Comparison of ENCODE assay signal across 9 mouse cellular contexts in genomic region chr15:85677855-85678254, GRCm38 (mm10). TPM values are rescaled to one million over a fixed set of nuclear protein-coding genes. Genes with fewer than 3 reads are reported as not detected.
DNase-seq lines count a peak whose midpoint lies in the region; ATAC-seq and TF ChIP-seq lines count a peak whose summit lies in the region.
"Had no signal": no experiment of that assay in that cellular context is flagged by ENCODE, and none has a peak within 500 bp of the region (broad histone marks: within the 10 kb centered on the region; RNA-seq: fewer than 3 reads in every experiment).

No protein-coding gene starts in this region.

- peak; percentile 81 to 84 for DNase-seq in heart, adult 18-20 months
- no peak for DNase-seq in Patski (ENCODE audit: low read depth, low spot score)
- peak; percentile 82 to 85 for DNase-seq in layer of hippocampus, postnatal 10 days (ENCODE audit: low spot score in 2 of 2)
- DNase-seq in thymus, postnatal 4 days, result no peak
- DNase-seq: liver, embryonic 13.5 days had no signal

- no peak overlapping the region for H3K27ac ChIP-seq in heart, embryonic 12.5 days (ENCODE audit: poor library complexity, severe bottlenecking)
- H3K27ac ChIP-seq in cortical plate, adult 2 months (ENCODE audit: insufficient read depth, low read length), result peak overlapping the region; percentile 97
- peak overlapping the region; percentile 58 for H3K27ac ChIP-seq in small intestine, adult 2 months (ENCODE audit: insufficient read depth, low read depth, low read length)
- H3K27ac ChIP-seq: liver, embryonic 13.5 days had no signal

- WGBS in heart, embryonic 12.5 days, result 75% methylated on average over 10 of the region's 10 CpGs
- 44% methylated on average over 10 of the region's 10 CpGs for WGBS in small intestine, adult 2 months

- peaks cover 8% of the 10 kb centered on the region; the same call in 1 of the 2 replicates for H3K36me3 ChIP-seq in heart, embryonic 12.5 days
- H3K36me3 ChIP-seq in small intestine, adult 2 months (ENCODE audit: control insufficient read depth, insufficient read depth, low read length), result peaks cover 27% of the 10 kb centered on the region
- H3K36me3 ChIP-seq: liver, embryonic 13.5 days had no signal

- CTCF ChIA-PET in Patski (lab: Charles Lee), result interaction anchor here (1.0 to 2.8 kb wide), 9 partner anchors 9 to 68 kb away, joined by 3 to 13 read pairs (median 6); no protein-coding TSS in a partner anchor

- no peaks in the 10 kb centered on the region for H3K9me3 ChIP-seq in heart, embryonic 12.5 days (replicated peaks)
- H3K9me3 ChIP-seq: liver, embryonic 13.5 days had no signal

- POLR2A ChIA-PET in Patski (lab: Charles Lee), result interaction anchor here (0.6 to 18.3 kb wide), 9 partner anchors 9 to 525 kb away, joined by 3 to 300 read pairs (median 10); no protein-coding TSS in a partner anchor

- peaks cover 4% of the 10 kb centered on the region; the same call in 1 of the 2 replicates for H3K4me1 ChIP-seq in heart, embryonic 12.5 days (replicated peaks)
- peaks cover 23% of the 10 kb centered on the region for H3K4me1 ChIP-seq in cortical plate, adult 2 months (ENCODE audit: control insufficient read depth, insufficient read depth, low read length)
- H3K4me1 ChIP-seq in small intestine, adult 2 months (ENCODE audit: control insufficient read depth, insufficient read depth, insufficient read length, low read length), result peaks cover 34% of the 10 kb centered on the region
- H3K4me1 ChIP-seq: liver, embryonic 13.5 days had no signal

- ATAC-seq in heart, embryonic 12.5 days (ENCODE audit: insufficient number of reproducible peaks, low FRiP score), result no peak
- peak; percentile 23 for ATAC-seq in Patski
- no peak for ATAC-seq in CD4-positive, CD25-positive, alpha-beta regulatory T cell, adult 4 months

- peaks cover 63% of the 10 kb centered on the region for H3K27me3 ChIP-seq in heart, embryonic 12.5 days (replicated peaks)
- no peaks in the 10 kb centered on the region for H3K27me3 ChIP-seq in Patski
- no peaks in the 10 kb centered on the region for H3K27me3 ChIP-seq in small intestine, adult 2 months (ENCODE audit: control insufficient read depth, insufficient read depth, low read length)

- no peak overlapping the region for H3K4me3 ChIP-seq in heart, embryonic 12.5 days
- H3K4me3 ChIP-seq in cortical plate, adult 2 months (ENCODE audit: insufficient read depth, low read length), result peak overlapping the region; percentile 81
- peak overlapping the region; percentile 43 for H3K4me3 ChIP-seq in small intestine, adult 2 months (ENCODE audit: low read depth, low read length)
- H3K4me3 ChIP-seq: liver, embryonic 13.5 days had no signal

- H3K9ac ChIP-seq in heart, embryonic 12.5 days, result no peak overlapping the region
- H3K9ac ChIP-seq: liver, embryonic 13.5 days had no signal

- peak; percentile 19; the same call in 1 of the 2 replicates for TF ChIP-seq POLR2A in cortical plate, adult 2 months (IDR thresholded peaks at IDR 0.05; ENCODE audit: extremely low read depth, insufficient read depth, low read length)
- TF ChIP-seq POLR2A in small intestine, adult 2 months (IDR thresholded peaks at IDR 0.05; ENCODE audit: low read depth, low read length), result no peak

- H3K4me2 ChIP-seq in heart, embryonic 12.5 days, result no peak overlapping the region
- H3K4me2 ChIP-seq: liver, embryonic 13.5 days had no signal

- TF ChIP-seq CTCF in Patski (IDR thresholded peaks at IDR 0.05), result no peak
- TF ChIP-seq CTCF in cortical plate, adult 2 months (IDR thresholded peaks at IDR 0.05; ENCODE audit: extremely low read depth, insufficient read depth, low read length), result no peak
- TF ChIP-seq CTCF in small intestine, adult 2 months (IDR thresholded peaks at IDR 0.05; ENCODE audit: extremely low read depth, insufficient read length, insufficient replicate concordance, low read depth, low read length), result no peak

- in situ Hi-C loops in Patski (cut with MboI; ENCODE audit: low pct_unique_long_range_greater_than_20kb), result no loop called here

RNA-seq across cellular contexts. Expression of gene Ppara, which starts 56.9 kb away (rescaled TPM):
- total RNA-seq in heart, adult 18-20 months (2021), result 10 to 100 TPM; 73.1 to 74.9 TPM
- polyA plus RNA-seq in heart, embryonic 12.5 days (2016; fragmentation: Nextera tagmentation; extraction: Ambion mirVana), result 2.3 and 3.3 TPM in 2 replicates
- polyA plus RNA-seq in Patski (2021), result 4.7 TPM
- 1.8 and 2.0 TPM in 2 replicates for polyA plus RNA-seq in cortical plate, adult 2 months (2012; rRNA removed)
- 1 to 10 TPM; 2.3 to 2.9 TPM for total RNA-seq in layer of hippocampus, postnatal 10 days (2021)
- polyA plus RNA-seq in small intestine, adult 2 months (2012; rRNA removed), result 3.7 and 7.2 TPM in 2 replicates
- under 1 TPM in 1 of 2 experiments, not detected in 1; 0.20 TPM for polyA plus RNA-seq in CD4-positive, CD25-positive, alpha-beta regulatory T cell, adult 4 months (2017; shearing (Covaris generic))

Comparison
In these comparisons a context has a peak if more than half of its experiments do, and no peak if none do; other contexts are left out.
1. DNase-seq: peak in heart, adult 18-20 months (2 of 2) and layer of hippocampus, postnatal 10 days (2 of 2); none in Patski (single experiment) and thymus, postnatal 4 days (single experiment).